Mouse (Mus musculus): ENCODE measurements around the gene Atp1b2. TPM values are rescaled to one million over a fixed set of nuclear protein-coding genes. Genes with fewer than 3 reads are reported as not detected.

Atp1b2 gene
- 10.4 and 12.2 TPM in 2 replicates for polyA plus RNA-seq (2014; fragmentation: Nextera tagmentation; extraction: Ambion mirVana)

GRCm38 (mm10) chr11:69605726-69606490 lies at the start of gene Atp1b2:
Gene Atp1b2, minus strand, starts transcription at chr11:69605942.
- H3K27me3 ChIP-seq (ENCODE audit: control insufficient read depth, insufficient read depth, low read length): no peaks in the 10 kb centered on the region
- DNase-seq (ENCODE audit: low spot score, missing footprints): peak; percentile 97
- H3K4me2 ChIP-seq: peak within 1 kb of the TSS; percentile 100
- H3K9me3 ChIP-seq (ENCODE audit: control insufficient read depth, low read length): no peaks in the 10 kb centered on the region
- 3% methylated on average over 32 of the region's 32 CpGs for WGBS
- H3K4me1 ChIP-seq (ENCODE audit: control insufficient read depth, insufficient read depth, low read length): peaks cover 10% of the 10 kb centered on the region
- ATAC-seq (ENCODE audit: low FRiP score): peak; percentile 86
- peak within 1 kb of the TSS; percentile 58 for H3K4me3 ChIP-seq (ENCODE audit: low read depth, low read length)
- no peaks in the 10 kb centered on the region for H3K36me3 ChIP-seq (ENCODE audit: control insufficient read depth, insufficient read depth, low read length)
- H3K9ac ChIP-seq (ENCODE audit: low read length): peak within 1 kb of the TSS; percentile 71
- no peak within 1 kb of the TSS for H3K27ac ChIP-seq (ENCODE audit: low read depth, low read length)

- H3K36me3 ChIP-seq (ENCODE audit: control insufficient read depth, insufficient read depth, low read length): peaks cover 38% of the 10 kb centered on the region
These were observed 49.0 kb upstream of the Atp1b2 start for GRCm38 (mm10) chr11:69654760-69655159.

GRCm38 (mm10) chr11:69653399-69653798 lies 47.7 kb upstream of the Atp1b2 start:
- ATAC-seq (ENCODE audit: low FRiP score) (no peak), DNase-seq (ENCODE audit: low spot score, missing footprints) (no peak)
- H3K36me3 ChIP-seq (ENCODE audit: control insufficient read depth, insufficient read depth, low read length): peaks cover 43% of the 10 kb centered on the region
- no peak overlapping the region for H3K9ac ChIP-seq (ENCODE audit: low read length)
- 0 out of 2 replicates have a peak, but pooled peaks cover 4% of the 10 kb centered on the region for H3K4me1 ChIP-seq (ENCODE audit: control insufficient read depth, insufficient read depth, low read length)
- 0 out of 2 replicates have a peak overlapping the region, but pooled peaks have one; percentile 2 for H3K27ac ChIP-seq (ENCODE audit: low read depth, low read length)
- WGBS: 60% methylated on average over 5 of the region's 5 CpGs
- H3K27me3 ChIP-seq (ENCODE audit: control insufficient read depth, insufficient read depth, low read length): no peaks in the 10 kb centered on the region
- no peak overlapping the region for H3K4me2 ChIP-seq
- no peak overlapping the region for H3K4me3 ChIP-seq (ENCODE audit: low read depth, low read length)
- no peaks in the 10 kb centered on the region for H3K9me3 ChIP-seq (ENCODE audit: control insufficient read depth, low read length)

More at GRCm38 (mm10) chr11:69654760-69655159, 49.0 kb upstream of the Atp1b2 start:
- H3K4me3 ChIP-seq (ENCODE audit: low read depth, low read length): no peak overlapping the region
- no peak overlapping the region for H3K4me2 ChIP-seq
- DNase-seq (ENCODE audit: low spot score, missing footprints) (no peak), ATAC-seq (ENCODE audit: low FRiP score) (no peak)
- H3K27me3 ChIP-seq (ENCODE audit: control insufficient read depth, insufficient read depth, low read length): no peaks in the 10 kb centered on the region
- 44% methylated on average over 9 of the region's 9 CpGs for WGBS
- no peak overlapping the region for H3K27ac ChIP-seq (ENCODE audit: low read depth, low read length)
- no peaks in the 10 kb centered on the region for H3K9me3 ChIP-seq (ENCODE audit: control insufficient read depth, low read length)
- no peak overlapping the region for H3K9ac ChIP-seq (ENCODE audit: low read length)
- H3K4me1 ChIP-seq (ENCODE audit: control insufficient read depth, insufficient read depth, low read length): 0 out of 2 replicates have a peak, but pooled peaks cover 4% of the 10 kb centered on the region

- Histone ChIP-seq H3K27ac (ENCODE audit: low read depth, low read length) (no peak overlapping the region), H3K4me2 (no peak overlapping the region), H3K9ac (ENCODE audit: low read length) (no peak overlapping the region), H3K4me1 (ENCODE audit: control insufficient read depth, insufficient read depth, low read length) (no peaks in the 10 kb centered on the region), H3K27me3 (ENCODE audit: control insufficient read depth, insufficient read depth, low read length) (no peaks in the 10 kb centered on the region), H3K9me3 (ENCODE audit: control insufficient read depth, low read length) (no peaks in the 10 kb centered on the region), H3K4me3 (ENCODE audit: low read depth, low read length) (no peak overlapping the region), H3K36me3 (ENCODE audit: control insufficient read depth, insufficient read depth, low read length) (peaks cover 52% of the 10 kb centered on the region)
- ATAC-seq (ENCODE audit: low FRiP score): no peak
- no peak for DNase-seq (ENCODE audit: low spot score, missing footprints)
- 96% methylated on average over 5 of the region's 5 CpGs for WGBS
These were observed 40.1 kb upstream of the Atp1b2 start for GRCm38 (mm10) chr11:69645860-69646259.

GRCm38 (mm10) chr11:69635471-69635870 lies 29.7 kb upstream of the Atp1b2 start:
- Histone ChIP-seq H3K4me2 (no peak overlapping the region; the same call in 1 of the 2 replicates), H3K4me1 (ENCODE audit: control insufficient read depth, insufficient read depth, low read length) (peaks cover 17% of the 10 kb centered on the region), H3K9ac (ENCODE audit: low read length) (no peak overlapping the region), H3K4me3 (ENCODE audit: low read depth, low read length) (no peak overlapping the region), H3K9me3 (ENCODE audit: control insufficient read depth, low read length) (no peaks in the 10 kb centered on the region), H3K36me3 (ENCODE audit: control insufficient read depth, insufficient read depth, low read length) (0 out of 2 replicates have a peak, but pooled peaks cover 5% of the 10 kb centered on the region), H3K27me3 (ENCODE audit: control insufficient read depth, insufficient read depth, low read length) (no peaks in the 10 kb centered on the region), H3K27ac (ENCODE audit: low read depth, low read length) (no peak overlapping the region)
- 90% methylated on average over 3 of the region's 3 CpGs for WGBS
- no peak for DNase-seq (ENCODE audit: low spot score, missing footprints)
- no peak for ATAC-seq (ENCODE audit: low FRiP score)

- peak overlapping the region; percentile 90 for H3K27ac ChIP-seq (ENCODE audit: low read depth, low read length)
- no peaks in the 10 kb centered on the region for H3K36me3 ChIP-seq (ENCODE audit: control insufficient read depth, insufficient read depth, low read length)
- peak overlapping the region; percentile 98 for H3K4me3 ChIP-seq (ENCODE audit: low read depth, low read length)
- H3K4me2 ChIP-seq: peak overlapping the region; percentile 82
- no peaks in the 10 kb centered on the region for H3K27me3 ChIP-seq (ENCODE audit: control insufficient read depth, insufficient read depth, low read length)
- peaks cover 17% of the 10 kb centered on the region for H3K4me1 ChIP-seq (ENCODE audit: control insufficient read depth, insufficient read depth, low read length)
- H3K9me3 ChIP-seq (ENCODE audit: control insufficient read depth, low read length): no peaks in the 10 kb centered on the region
- peak; percentile 58 for ATAC-seq (ENCODE audit: low FRiP score)
- peak overlapping the region; percentile 97 for H3K9ac ChIP-seq (ENCODE audit: low read length)
- DNase-seq (ENCODE audit: low spot score, missing footprints): no peak
- under 1% methylated on average over 50 of the region's 50 CpGs for WGBS
These were observed 27.6 kb upstream of the Atp1b2 start for GRCm38 (mm10) chr11:69633128-69633866.

GRCm38 (mm10) chr11:69632284-69633089 lies 26.7 kb upstream of the Atp1b2 start, which contains the start of gene Fxr2:
Gene Fxr2, plus strand, starts transcription at chr11:69632990.
- DNase-seq (ENCODE audit: low spot score, missing footprints) (peak; percentile 100), ATAC-seq (ENCODE audit: low FRiP score) (peak; percentile 99)
- no peaks in the 10 kb centered on the region for H3K9me3 ChIP-seq (ENCODE audit: control insufficient read depth, low read length)
- 0% methylated on average over 38 of the region's 56 CpGs for WGBS
- peak within 1 kb of the TSS; percentile 90 for H3K27ac ChIP-seq (ENCODE audit: low read depth, low read length)
- peak within 1 kb of the TSS; percentile 82 for H3K4me2 ChIP-seq
- peak within 1 kb of the TSS; percentile 97 for H3K9ac ChIP-seq (ENCODE audit: low read length)
- H3K4me1 ChIP-seq (ENCODE audit: control insufficient read depth, insufficient read depth, low read length): peaks cover 17% of the 10 kb centered on the region
- no peaks in the 10 kb centered on the region for H3K27me3 ChIP-seq (ENCODE audit: control insufficient read depth, insufficient read depth, low read length)
- H3K4me3 ChIP-seq (ENCODE audit: low read depth, low read length): peak within 1 kb of the TSS; percentile 98
- H3K36me3 ChIP-seq (ENCODE audit: control insufficient read depth, insufficient read depth, low read length): no peaks in the 10 kb centered on the region

- WGBS: 70% methylated on average over 1 of the region's 1 CpGs
- no peak overlapping the region for H3K27ac ChIP-seq (ENCODE audit: low read depth, low read length)
- ATAC-seq (ENCODE audit: low FRiP score) (no peak), DNase-seq (ENCODE audit: low spot score, missing footprints) (no peak)
- H3K4me2 ChIP-seq: no peak overlapping the region
- no peaks in the 10 kb centered on the region for H3K36me3 ChIP-seq (ENCODE audit: control insufficient read depth, insufficient read depth, low read length)
- H3K27me3 ChIP-seq (ENCODE audit: control insufficient read depth, insufficient read depth, low read length): no peaks in the 10 kb centered on the region
- no peak overlapping the region for H3K9ac ChIP-seq (ENCODE audit: low read length)
- H3K4me3 ChIP-seq (ENCODE audit: low read depth, low read length): no peak overlapping the region
- H3K9me3 ChIP-seq (ENCODE audit: control insufficient read depth, low read length): no peaks in the 10 kb centered on the region
- peaks cover 14% of the 10 kb centered on the region for H3K4me1 ChIP-seq (ENCODE audit: control insufficient read depth, insufficient read depth, low read length)
These were observed 24.1 kb upstream of the Atp1b2 start for GRCm38 (mm10) chr11:69629802-69630201.
